Mouse (Mus musculus): ENCODE measurements at regions not wholly inside any gene's neighbourhood (a gene's known extent, or its start where the extent isn't known, plus 50 kb on each side); places are given as distances from the start of the nearest gene placed in this dataset.

DNA sequence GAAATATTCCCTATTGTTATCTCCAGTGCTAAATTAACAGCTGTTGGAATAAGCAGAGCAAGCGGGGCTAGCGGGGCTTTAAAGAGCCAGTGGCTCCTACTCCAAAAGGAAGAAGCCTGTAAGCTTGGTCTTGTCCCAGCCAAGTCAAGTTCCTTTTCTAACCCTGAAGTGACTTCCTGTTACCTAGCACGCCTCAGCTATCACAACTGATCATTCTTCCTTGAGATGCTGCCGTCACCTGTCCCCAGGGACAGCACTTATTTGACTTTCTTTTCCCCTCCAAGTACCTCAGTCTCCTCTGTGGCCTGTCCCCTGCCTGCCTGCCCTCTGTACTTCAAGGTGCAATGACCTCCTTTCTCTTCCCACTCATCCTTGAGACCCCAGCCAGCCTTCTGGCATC, 57.4 kb upstream of the Cpeb4 start:
- Histone ChIP-seq H3K4me3 (replicated peaks; ENCODE audit: low read depth, low read length) (no peak overlapping the region), H3K4me1 (replicated peaks; ENCODE audit: insufficient read depth, low read length) (peaks cover 5% of the 10 kb centered on the region; the same call in 1 of the 2 replicates), H3K9ac (ENCODE audit: low read depth, low read length) (no peak overlapping the region), H3K4me2 (ENCODE audit: low read length) (no peak overlapping the region), H3K27me3 (ENCODE audit: insufficient read depth, low read length) (no peaks in the 10 kb centered on the region), H3K27ac (no peak overlapping the region), H3K9me3 (replicated peaks; ENCODE audit: low read length) (no peaks in the 10 kb centered on the region), H3K36me3 (ENCODE audit: insufficient read depth, low read length) (no peaks in the 10 kb centered on the region)
- ATAC-seq (replicated peaks; ENCODE audit: low FRiP score, low read depth) (no peak), DNase-seq (ENCODE audit: low spot score) (no peak)
- WGBS, result 79% methylated on average over 4 of the region's 4 CpGs
- no peak for TF ChIP-seq CTCF (IDR thresholded peaks at IDR 0.05; ENCODE audit: low read depth)

DNA sequence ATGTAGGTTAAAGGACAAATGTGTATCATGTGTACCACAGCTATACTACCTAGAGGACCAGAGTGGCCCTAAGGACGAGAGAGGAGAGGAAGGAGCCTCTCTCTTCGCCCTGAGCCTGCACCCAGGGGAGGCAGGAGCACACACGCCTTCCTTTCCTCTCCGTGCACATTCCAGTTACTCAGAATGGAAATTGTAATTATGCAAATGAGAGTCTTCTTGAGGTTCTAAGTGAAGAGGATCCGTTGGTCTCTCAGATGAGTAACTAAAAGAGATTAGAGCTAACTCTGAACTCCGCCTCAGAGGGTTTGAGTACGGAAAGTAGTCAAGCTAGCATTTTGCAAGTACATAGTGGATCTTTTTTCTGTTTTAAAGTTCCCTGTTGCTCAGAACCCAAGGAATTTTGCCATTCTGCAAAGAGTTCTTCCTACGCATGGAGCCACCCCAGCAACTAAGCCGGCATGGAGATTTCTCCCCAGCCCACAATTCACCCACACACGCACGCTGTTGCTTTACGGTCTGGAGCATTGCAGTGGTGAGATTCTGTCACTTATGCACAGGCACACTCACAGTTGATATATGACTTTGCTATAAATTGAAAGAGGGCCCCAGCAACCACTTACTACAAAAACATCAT, 56.0 kb upstream of the Cpeb4 start:
- Histone ChIP-seq H3K4me2 (ENCODE audit: low read length) (no peak overlapping the region), H3K9me3 (replicated peaks; ENCODE audit: low read length) (no peaks in the 10 kb centered on the region), H3K4me3 (replicated peaks; ENCODE audit: low read depth, low read length) (no peak overlapping the region), H3K36me3 (ENCODE audit: insufficient read depth, low read length) (no peaks in the 10 kb centered on the region), H3K27me3 (ENCODE audit: insufficient read depth, low read length) (no peaks in the 10 kb centered on the region), H3K4me1 (replicated peaks; ENCODE audit: insufficient read depth, low read length) (0 out of 2 replicates have a peak, but pooled peaks cover 4% of the 10 kb centered on the region), H3K9ac (ENCODE audit: low read depth, low read length) (no peak overlapping the region), H3K27ac (no peak overlapping the region)
- WGBS, result 48% methylated on average over 12 of the region's 12 CpGs
- ATAC-seq (replicated peaks; ENCODE audit: low FRiP score, low read depth), result no peak
- TF ChIP-seq CTCF (IDR thresholded peaks at IDR 0.05; ENCODE audit: low read depth), result no peak
- DNase-seq (ENCODE audit: low spot score), result no peak

DNA sequence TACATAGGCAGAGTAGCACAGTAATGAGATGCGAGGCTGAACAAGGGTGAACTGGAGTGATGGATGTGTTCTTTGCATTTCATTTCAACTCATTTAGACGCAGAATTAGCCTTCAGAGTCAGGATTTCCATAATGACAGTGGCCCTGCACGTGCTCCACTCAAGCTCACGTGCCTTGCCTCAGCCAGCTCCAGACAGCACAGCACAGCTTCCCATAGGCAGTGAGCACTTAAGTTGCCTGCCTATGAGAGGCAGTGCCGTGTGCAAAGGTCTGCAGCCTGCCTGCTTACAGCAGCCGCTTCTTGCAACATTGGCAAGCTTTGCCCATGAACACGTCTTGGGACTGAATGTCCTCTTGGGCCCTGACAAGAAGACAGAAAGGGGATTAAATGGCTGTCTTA, 54.0 kb upstream of the Cpeb4 start:
- H3K4me3 ChIP-seq (replicated peaks; ENCODE audit: low read depth, low read length), result no peak overlapping the region
- no peak overlapping the region for H3K4me2 ChIP-seq (ENCODE audit: low read length)
- ATAC-seq (replicated peaks; ENCODE audit: low FRiP score, low read depth) (no peak), DNase-seq (ENCODE audit: low spot score) (no peak)
- H3K36me3 ChIP-seq (ENCODE audit: insufficient read depth, low read length), result no peaks in the 10 kb centered on the region
- WGBS, result 72% methylated on average over 7 of the region's 7 CpGs
- H3K27me3 ChIP-seq (ENCODE audit: insufficient read depth, low read length), result no peaks in the 10 kb centered on the region
- H3K4me1 ChIP-seq (replicated peaks; ENCODE audit: insufficient read depth, low read length), result 0 out of 2 replicates have a peak, but pooled peaks cover 8% of the 10 kb centered on the region
- H3K9ac ChIP-seq (ENCODE audit: low read depth, low read length), result no peak overlapping the region
- no peak overlapping the region for H3K27ac ChIP-seq
- TF ChIP-seq CTCF (IDR thresholded peaks at IDR 0.05; ENCODE audit: low read depth), result no peak
- H3K9me3 ChIP-seq (replicated peaks; ENCODE audit: low read length), result no peaks in the 10 kb centered on the region

DNA sequence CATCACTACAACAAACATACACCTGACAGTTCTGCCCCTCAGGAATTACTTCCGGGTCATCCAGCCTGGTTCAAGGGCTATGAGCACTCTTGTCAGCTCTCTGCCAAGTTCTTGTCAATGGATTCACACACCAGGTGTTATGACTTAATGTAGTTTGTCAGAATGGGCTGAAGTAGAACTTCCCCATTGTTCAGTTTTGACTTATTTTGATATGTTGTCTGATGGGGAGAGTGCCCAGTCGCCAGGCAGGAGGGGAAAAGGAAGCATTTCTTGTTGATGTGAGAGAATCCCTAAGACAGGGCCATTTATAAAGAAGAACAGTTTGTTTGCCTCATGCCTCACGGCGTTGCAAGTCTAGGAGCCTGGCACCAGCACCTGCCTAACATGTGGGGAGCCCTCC, 52.0 kb upstream of the Cpeb4 start:
- H3K4me1 ChIP-seq (replicated peaks; ENCODE audit: insufficient read depth, low read length), result 0 out of 2 replicates have a peak, but pooled peaks cover 8% of the 10 kb centered on the region
- no peak overlapping the region for H3K4me2 ChIP-seq (ENCODE audit: low read length)
- no peaks in the 10 kb centered on the region for H3K9me3 ChIP-seq (replicated peaks; ENCODE audit: low read length)
- WGBS, result 77% methylated on average over 4 of the region's 4 CpGs
- H3K27ac ChIP-seq, result no peak overlapping the region
- H3K9ac ChIP-seq (ENCODE audit: low read depth, low read length), result no peak overlapping the region
- H3K4me3 ChIP-seq (replicated peaks; ENCODE audit: low read depth, low read length), result no peak overlapping the region
- DNase-seq (ENCODE audit: low spot score) (no peak), ATAC-seq (replicated peaks; ENCODE audit: low FRiP score, low read depth) (no peak)
- no peak for TF ChIP-seq CTCF (IDR thresholded peaks at IDR 0.05; ENCODE audit: low read depth)
- no peaks in the 10 kb centered on the region for H3K36me3 ChIP-seq (ENCODE audit: insufficient read depth, low read length)
- H3K27me3 ChIP-seq (ENCODE audit: insufficient read depth, low read length), result no peaks in the 10 kb centered on the region

DNA sequence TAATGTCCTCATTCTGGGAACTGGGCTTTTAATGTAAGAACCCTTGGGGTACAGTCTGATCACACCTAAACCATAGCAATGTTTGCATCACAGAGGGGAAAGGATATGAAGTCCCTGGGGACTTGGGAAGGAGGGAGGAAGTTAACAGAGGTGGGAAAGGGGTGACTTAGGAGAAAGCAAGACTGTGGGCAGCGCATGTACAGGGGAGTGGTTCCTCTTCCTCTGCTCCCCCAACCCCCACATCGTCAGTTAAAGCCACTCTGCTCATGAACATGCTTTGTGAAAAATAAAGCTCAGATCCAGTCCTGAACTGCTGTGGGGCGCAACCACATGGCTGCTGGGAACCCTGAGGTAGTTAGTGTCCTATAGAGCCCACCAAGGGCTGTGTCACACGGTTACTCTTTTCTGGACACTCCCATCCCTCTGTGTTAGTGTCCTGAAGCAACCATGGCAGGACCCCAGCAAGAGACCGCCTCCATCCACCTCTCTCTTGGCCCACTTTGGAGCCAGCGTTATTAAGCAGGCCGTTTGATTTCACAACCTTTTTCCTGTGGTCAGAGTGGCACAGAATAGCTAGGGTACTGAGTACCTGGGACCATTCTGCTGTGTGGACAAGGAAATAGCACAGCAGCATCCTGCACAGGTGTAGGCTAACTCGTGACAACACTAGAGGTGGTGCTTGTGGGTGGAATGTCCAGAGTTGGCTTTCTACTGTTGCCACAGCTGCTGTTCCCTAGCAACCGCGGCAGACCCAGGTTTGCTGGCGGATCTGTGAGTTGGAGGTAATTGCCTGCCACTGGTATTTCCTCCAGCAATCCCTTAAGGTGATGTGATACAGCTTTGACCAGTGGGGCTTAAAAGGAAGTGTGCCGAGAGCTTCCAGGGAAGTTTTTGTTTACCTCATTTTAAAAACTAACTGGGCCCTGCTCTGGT, 50.3 kb upstream of the Cpeb4 start:
- no peaks in the 10 kb centered on the region for H3K27me3 ChIP-seq (ENCODE audit: insufficient read depth, low read length)
- ATAC-seq (replicated peaks; ENCODE audit: low FRiP score, low read depth) (peak; percentile 79), DNase-seq (ENCODE audit: low spot score) (peak; percentile 68)
- H3K36me3 ChIP-seq (ENCODE audit: insufficient read depth, low read length), result no peaks in the 10 kb centered on the region
- H3K4me3 ChIP-seq (replicated peaks; ENCODE audit: low read depth, low read length), result no peak overlapping the region
- H3K9me3 ChIP-seq (replicated peaks; ENCODE audit: low read length), result no peaks in the 10 kb centered on the region
- H3K27ac ChIP-seq, result peak overlapping the region; percentile 88
- TF ChIP-seq CTCF (IDR thresholded peaks at IDR 0.05; ENCODE audit: low read depth), result no peak
- WGBS, result 38% methylated on average over 12 of the region's 12 CpGs
- H3K4me2 ChIP-seq (ENCODE audit: low read length), result no peak overlapping the region
- 0 out of 2 replicates have a peak, but pooled peaks cover 4% of the 10 kb centered on the region for H3K4me1 ChIP-seq (replicated peaks; ENCODE audit: insufficient read depth, low read length)
- H3K9ac ChIP-seq (ENCODE audit: low read depth, low read length), result no peak overlapping the region

All from kidney, postnatal 0 days (tissue).